Mouse (Mus musculus): ENCODE data around the gene Casq2. TPM values are rescaled to one million over a fixed set of nuclear protein-coding genes. Genes with fewer than 3 reads are reported as not detected.

Gene Casq2
- polyA plus RNA-seq, 1 experiment from 2014 or later, result 0.41 TPM

DNA sequence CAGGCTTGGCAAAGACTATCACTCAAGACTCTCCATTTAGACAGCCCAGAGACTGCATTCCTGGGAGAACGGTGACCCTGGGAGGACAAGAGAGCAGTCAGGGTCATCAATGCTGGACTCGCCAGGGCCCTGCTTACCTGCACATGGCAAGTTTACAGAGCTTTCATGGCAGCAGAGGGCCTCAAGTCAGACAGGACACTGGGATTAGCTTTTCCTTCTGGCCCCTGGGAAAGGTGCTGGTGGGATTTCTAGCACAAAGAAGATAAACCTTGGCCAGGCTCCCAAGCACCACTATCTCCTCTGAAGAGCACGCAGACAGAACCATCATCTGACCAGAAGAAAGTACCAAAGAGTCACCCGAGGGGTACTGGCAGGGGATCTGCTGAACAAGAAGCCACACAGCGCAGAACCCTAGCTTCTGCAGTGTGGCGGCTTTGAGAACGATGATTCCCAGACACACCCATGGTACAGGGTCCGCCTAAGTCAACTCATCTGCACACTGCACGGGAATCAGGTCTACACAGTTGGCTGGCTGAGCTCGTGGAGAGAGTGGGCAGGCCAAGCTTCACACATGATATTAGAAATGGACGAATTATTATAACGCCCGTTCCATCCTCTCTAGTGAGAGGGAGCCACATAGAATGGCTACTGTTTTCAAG lies 1.3 kb upstream of the Casq2 start:
- H3K9me3 ChIP-seq, result no peaks in the 10 kb centered on the region
- H3K27ac ChIP-seq, result no peak overlapping the region
- peaks cover 33% of the 10 kb centered on the region for H3K27me3 ChIP-seq
- H3K4me3 ChIP-seq (replicated peaks), result no peak overlapping the region
- 63% methylated on average over 13 of the region's 13 CpGs for WGBS
- no peak overlapping the region for H3K4me2 ChIP-seq
- no peak for ATAC-seq (ENCODE audit: low FRiP score)
- no peak overlapping the region for H3K9ac ChIP-seq
- peaks cover 4% of the 10 kb centered on the region for H3K4me1 ChIP-seq
- no peaks in the 10 kb centered on the region for H3K36me3 ChIP-seq (replicated peaks)

DNA sequence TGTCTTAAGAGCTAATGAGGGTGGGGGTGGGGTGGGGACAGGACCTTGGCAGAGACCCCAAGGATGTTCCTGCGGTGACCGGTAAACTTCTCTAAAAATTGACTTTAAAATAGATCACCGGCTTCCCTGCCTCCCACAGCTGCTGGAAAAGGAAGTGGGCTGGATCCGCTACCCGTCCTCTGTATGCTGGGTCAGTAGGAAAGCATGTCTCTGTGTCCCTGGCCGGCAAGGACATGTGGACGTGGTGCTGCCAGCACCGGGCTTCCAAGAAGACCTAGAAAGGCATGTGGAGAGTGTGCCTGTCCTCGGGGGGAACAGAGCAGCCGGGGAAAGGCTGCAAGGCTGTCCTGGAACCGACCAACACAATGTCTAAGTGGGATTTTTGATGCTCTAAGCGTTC lies 496 bp upstream of the Casq2 start:
- Histone ChIP-seq H3K4me3 (replicated peaks) (no peak overlapping the region), H3K4me1 (peaks cover 4% of the 10 kb centered on the region), H3K4me2 (no peak overlapping the region), H3K27me3 (peaks cover 33% of the 10 kb centered on the region), H3K27ac (no peak overlapping the region), H3K36me3 (replicated peaks) (no peaks in the 10 kb centered on the region), H3K9me3 (no peaks in the 10 kb centered on the region), H3K9ac (no peak overlapping the region)
- WGBS, result 39% methylated on average over 12 of the region's 12 CpGs
- ATAC-seq (ENCODE audit: low FRiP score), result no peak

DNA sequence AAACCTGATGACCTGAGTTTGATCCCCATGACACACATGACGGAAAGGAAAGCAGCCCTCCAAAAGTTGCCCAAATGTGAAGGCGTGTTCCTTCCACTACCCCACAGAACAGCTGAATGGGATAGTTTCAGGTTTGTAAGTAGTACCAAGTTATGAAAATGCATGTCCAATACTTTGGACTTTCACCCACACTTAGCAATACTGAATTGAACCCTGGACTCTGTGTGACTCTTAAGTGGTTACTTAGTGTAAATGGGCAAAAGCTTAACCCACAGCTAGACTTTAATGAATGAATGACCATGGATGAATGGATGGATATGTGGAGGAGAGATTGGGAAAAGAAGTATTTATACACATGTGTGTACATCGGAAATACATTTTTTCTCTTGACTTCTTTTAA lies 8.6 kb downstream of the Casq2 start:
- Histone ChIP-seq H3K27ac (no peak overlapping the region), H3K4me2 (no peak overlapping the region), H3K9ac (no peak overlapping the region), H3K27me3 (peaks cover 3% of the 10 kb centered on the region; the same call in 1 of the 2 replicates), H3K4me3 (replicated peaks) (no peak overlapping the region), H3K4me1 (no peaks in the 10 kb centered on the region), H3K36me3 (replicated peaks) (no peaks in the 10 kb centered on the region), H3K9me3 (no peaks in the 10 kb centered on the region)
- 87% methylated on average over 3 of the region's 3 CpGs for WGBS
- ATAC-seq (ENCODE audit: low FRiP score), result no peak

DNA sequence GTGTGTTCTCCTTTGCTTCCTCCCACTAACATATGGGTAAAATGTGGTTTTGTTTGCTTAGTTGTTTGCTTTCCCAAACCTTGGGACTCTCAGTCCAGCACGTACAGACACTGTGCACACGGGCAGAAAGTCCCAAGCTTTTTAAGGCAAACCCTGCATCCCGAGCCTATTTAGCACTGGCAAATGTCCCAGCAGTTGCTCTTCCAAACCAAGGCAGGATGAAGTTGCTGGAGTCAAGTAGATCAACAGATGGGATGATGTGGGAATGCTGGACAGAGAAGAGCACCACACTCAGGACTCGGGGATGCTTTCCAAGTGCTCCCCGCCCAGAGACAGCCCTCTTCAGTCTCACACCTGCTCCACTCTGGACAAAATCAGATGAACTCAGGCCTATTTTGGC lies 9.2 kb downstream of the Casq2 start:
- Histone ChIP-seq H3K27me3 (peaks cover 4% of the 10 kb centered on the region; the same call in 1 of the 2 replicates), H3K36me3 (replicated peaks) (no peaks in the 10 kb centered on the region), H3K4me1 (no peaks in the 10 kb centered on the region), H3K9me3 (no peaks in the 10 kb centered on the region), H3K4me3 (replicated peaks) (no peak overlapping the region), H3K4me2 (no peak overlapping the region), H3K27ac (no peak overlapping the region), H3K9ac (no peak overlapping the region)
- no peak for ATAC-seq (ENCODE audit: low FRiP score)
- 84% methylated on average over 5 of the region's 5 CpGs for WGBS

DNA sequence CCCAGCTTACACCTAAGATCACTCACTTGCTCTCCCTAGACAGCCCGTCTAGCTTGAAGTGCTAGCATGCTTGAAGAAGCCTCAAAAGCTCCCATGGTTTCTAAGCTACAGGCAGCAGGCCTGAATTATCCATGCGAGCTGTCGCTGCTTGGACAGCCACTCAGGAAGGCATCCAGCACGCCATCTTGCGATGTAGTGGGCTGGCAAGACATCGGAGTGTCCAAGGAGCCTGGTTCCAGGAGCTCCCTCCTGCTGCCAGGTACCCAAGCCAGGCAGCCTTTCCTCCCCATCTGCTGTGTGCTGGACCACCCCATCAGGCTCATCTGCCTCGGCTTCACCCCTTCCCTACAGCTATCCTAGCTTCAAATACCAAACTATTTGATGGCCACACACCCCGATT lies 10.2 kb downstream of the Casq2 start:
- H3K27ac ChIP-seq, result no peak overlapping the region
- H3K36me3 ChIP-seq (replicated peaks), result no peaks in the 10 kb centered on the region
- no peak overlapping the region for H3K4me3 ChIP-seq (replicated peaks)
- no peak overlapping the region for H3K9ac ChIP-seq
- no peaks in the 10 kb centered on the region for H3K4me1 ChIP-seq
- H3K9me3 ChIP-seq, result no peaks in the 10 kb centered on the region
- peaks cover 4% of the 10 kb centered on the region; the same call in 1 of the 2 replicates for H3K27me3 ChIP-seq
- 92% methylated on average over 8 of the region's 8 CpGs for WGBS
- no peak overlapping the region for H3K4me2 ChIP-seq
- ATAC-seq (ENCODE audit: low FRiP score), result no peak

DNA sequence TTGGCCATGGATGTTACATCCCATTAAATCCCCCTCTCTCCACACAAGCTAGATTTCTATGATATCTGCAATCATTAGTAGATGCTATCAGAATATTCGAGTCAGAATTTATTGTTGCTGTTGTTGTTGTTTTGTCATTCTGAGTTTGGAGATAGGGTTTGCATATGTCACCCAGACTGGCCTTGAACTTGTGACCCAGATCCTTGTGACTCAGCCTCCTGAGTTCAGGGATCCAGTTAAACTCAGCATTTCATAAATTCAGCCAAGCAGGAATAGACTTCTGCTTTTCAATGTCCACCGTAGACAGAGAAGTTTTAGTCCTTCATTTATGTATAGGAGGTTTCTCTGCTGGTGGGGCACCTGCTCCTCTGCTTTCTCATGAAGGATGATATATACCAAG lies 10.8 kb downstream of the Casq2 start:
- no peak overlapping the region for H3K4me2 ChIP-seq
- ATAC-seq (ENCODE audit: low FRiP score), result no peak
- WGBS, result 93% methylated on average over 2 of the region's 2 CpGs
- H3K9ac ChIP-seq, result no peak overlapping the region
- no peak overlapping the region for H3K4me3 ChIP-seq (replicated peaks)
- no peaks in the 10 kb centered on the region for H3K36me3 ChIP-seq (replicated peaks)
- H3K27ac ChIP-seq, result no peak overlapping the region
- H3K4me1 ChIP-seq, result no peaks in the 10 kb centered on the region
- H3K27me3 ChIP-seq, result peaks cover 4% of the 10 kb centered on the region; the same call in 1 of the 2 replicates
- no peaks in the 10 kb centered on the region for H3K9me3 ChIP-seq

DNA sequence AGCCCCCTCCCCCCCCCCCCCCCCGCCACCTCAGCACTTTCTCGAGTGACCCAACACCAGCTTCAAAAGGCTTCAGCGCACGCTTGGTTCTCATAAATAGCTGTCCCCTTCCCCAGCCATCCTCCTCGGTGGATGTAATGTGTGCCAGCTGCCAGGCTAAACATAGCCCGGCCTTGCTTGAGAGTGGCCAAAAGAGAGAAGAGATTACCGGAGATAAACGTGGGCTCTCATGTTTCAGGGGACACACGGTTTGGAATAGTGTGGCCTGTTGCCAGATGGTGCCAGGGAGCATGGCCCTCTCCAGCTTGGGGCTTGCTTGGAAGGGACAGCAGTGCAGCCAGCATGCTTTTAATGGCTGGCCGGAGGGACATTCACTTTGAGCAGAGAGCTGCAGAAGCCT lies 13.0 kb downstream of the Casq2 start:
- Histone ChIP-seq H3K9me3 (no peaks in the 10 kb centered on the region), H3K27ac (no peak overlapping the region), H3K4me1 (no peaks in the 10 kb centered on the region), H3K4me3 (replicated peaks) (no peak overlapping the region), H3K9ac (no peak overlapping the region), H3K36me3 (replicated peaks) (no peaks in the 10 kb centered on the region), H3K4me2 (no peak overlapping the region), H3K27me3 (peaks cover 4% of the 10 kb centered on the region; the same call in 1 of the 2 replicates)
- ATAC-seq (ENCODE audit: low FRiP score), result no peak
- WGBS, result 79% methylated on average over 9 of the region's 10 CpGs

DNA sequence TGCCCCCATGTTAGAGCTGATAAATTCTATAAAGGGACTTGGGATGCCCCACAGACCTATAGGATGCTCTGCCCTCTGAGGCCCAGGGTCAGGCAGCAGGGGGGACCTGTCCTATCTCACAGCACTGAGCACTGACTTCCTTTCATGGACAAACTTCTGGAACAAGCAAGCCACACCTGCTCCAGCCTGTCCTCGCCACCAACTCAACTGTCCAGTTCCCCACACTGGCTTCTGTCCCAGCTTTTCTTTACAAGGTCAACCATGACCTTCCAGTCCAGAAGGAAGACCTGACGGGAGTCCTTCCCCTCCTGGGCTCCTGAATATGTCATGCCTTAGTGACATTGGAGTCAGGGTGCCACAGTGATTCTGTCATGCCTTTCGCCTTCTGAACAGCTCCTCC lies 13.6 kb downstream of the Casq2 start:
- WGBS, result 92% methylated on average over 3 of the region's 3 CpGs
- Histone ChIP-seq H3K27ac (no peak overlapping the region), H3K4me2 (no peak overlapping the region), H3K9ac (no peak overlapping the region), H3K36me3 (replicated peaks) (no peaks in the 10 kb centered on the region), H3K4me3 (replicated peaks) (no peak overlapping the region), H3K27me3 (peaks cover 4% of the 10 kb centered on the region; the same call in 1 of the 2 replicates), H3K4me1 (no peaks in the 10 kb centered on the region), H3K9me3 (no peaks in the 10 kb centered on the region)
- ATAC-seq (ENCODE audit: low FRiP score), result no peak

DNA sequence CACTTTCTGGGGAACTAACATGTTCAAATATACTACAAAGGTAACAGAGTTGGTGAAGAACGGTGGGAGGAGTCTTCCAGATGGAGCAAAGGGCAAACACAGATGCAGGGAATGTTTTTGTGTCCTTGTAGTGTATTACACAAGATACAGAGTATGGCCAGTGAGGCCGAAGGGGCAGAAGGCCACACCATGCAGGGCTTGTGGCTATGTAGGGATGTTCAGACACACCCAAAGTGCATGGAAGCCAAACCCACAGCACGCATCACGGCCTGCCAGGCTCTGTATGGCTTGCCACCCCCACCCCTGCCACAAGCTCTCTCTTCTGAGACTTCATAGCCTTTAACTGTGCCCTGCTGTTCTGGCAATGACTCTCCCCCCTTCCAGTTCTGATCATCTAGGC lies 15.2 kb downstream of the Casq2 start:
- Histone ChIP-seq H3K36me3 (replicated peaks) (no peaks in the 10 kb centered on the region), H3K4me3 (replicated peaks) (no peak overlapping the region), H3K9ac (no peak overlapping the region), H3K27me3 (peaks cover 4% of the 10 kb centered on the region; the same call in 1 of the 2 replicates), H3K4me1 (no peaks in the 10 kb centered on the region), H3K4me2 (no peak overlapping the region), H3K9me3 (no peaks in the 10 kb centered on the region), H3K27ac (no peak overlapping the region)
- ATAC-seq (ENCODE audit: low FRiP score), result no peak
- WGBS, result 91% methylated on average over 4 of the region's 4 CpGs

DNA sequence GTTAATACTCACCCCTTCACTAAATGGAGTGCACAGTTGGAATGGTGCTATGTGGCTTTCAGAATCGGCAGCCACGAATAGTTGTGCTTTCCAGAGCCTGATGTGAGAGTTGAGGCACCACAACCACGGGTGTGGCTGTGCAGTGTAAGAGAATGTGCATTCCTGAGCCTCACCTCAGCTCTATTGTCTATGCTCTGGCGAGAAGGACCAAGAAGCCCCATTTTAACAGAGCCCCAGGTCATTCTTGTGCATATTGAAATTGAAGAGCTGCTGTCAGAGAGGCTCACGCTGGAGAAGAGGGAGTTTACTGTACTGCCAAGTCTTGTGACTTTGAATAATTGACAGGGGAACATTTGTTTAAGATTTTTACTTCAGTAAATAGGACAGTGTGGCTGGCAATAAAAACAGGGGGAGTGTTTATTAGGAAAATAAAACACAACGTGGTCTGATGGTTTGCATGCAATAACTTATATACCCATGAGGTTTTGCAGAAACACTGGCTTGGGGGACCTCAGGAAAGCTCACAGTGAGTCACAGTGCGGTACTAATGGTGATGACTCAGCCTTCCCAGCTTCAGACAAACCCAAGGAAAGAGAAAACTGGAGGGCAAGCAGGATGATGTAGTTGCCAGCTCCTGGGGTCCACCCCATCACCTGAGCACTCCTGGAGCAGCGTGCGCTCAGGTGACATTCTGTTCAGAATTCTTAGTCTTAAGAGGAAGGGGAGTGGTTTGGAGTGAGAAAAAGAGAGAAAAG lies 17.8 kb downstream of the Casq2 start:
- no peak for ATAC-seq (ENCODE audit: low FRiP score)
- H3K27ac ChIP-seq, result no peak overlapping the region
- H3K36me3 ChIP-seq (replicated peaks), result no peaks in the 10 kb centered on the region
- no peak overlapping the region for H3K4me2 ChIP-seq
- H3K9me3 ChIP-seq, result no peaks in the 10 kb centered on the region
- no peak overlapping the region for H3K4me3 ChIP-seq (replicated peaks)
- WGBS, result 79% methylated on average over 9 of the region's 9 CpGs
- no peak overlapping the region for H3K9ac ChIP-seq
- peaks cover 4% of the 10 kb centered on the region; the same call in 1 of the 2 replicates for H3K27me3 ChIP-seq
- H3K4me1 ChIP-seq, result no peaks in the 10 kb centered on the region

DNA sequence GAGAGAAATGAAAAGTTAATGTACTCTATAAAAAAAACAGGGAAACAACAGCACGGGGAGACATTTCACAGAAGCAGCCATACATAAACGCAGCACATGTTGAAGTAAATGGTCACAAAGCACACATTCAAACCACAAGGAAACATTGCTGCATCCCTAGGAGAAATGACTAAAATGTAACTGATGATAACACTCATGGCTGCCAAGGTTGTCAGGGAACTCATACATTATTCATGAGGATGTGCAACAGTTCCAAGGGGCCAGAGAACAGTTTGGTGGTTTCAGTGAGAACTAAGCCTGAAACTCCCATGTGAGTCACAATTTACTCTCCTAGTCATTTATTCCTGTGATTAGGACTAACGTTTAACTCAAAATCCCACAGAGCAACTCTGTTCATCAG lies 22.0 kb downstream of the Casq2 start:
- H3K36me3 ChIP-seq (replicated peaks), result no peaks in the 10 kb centered on the region
- no peak overlapping the region for H3K4me2 ChIP-seq
- no peak for ATAC-seq (ENCODE audit: low FRiP score)
- H3K9ac ChIP-seq, result no peak overlapping the region
- H3K4me1 ChIP-seq, result no peaks in the 10 kb centered on the region
- no peak overlapping the region for H3K27ac ChIP-seq
- WGBS, result 90% methylated on average over 3 of the region's 3 CpGs
- no peak overlapping the region for H3K4me3 ChIP-seq (replicated peaks)
- H3K27me3 ChIP-seq, result no peaks in the 10 kb centered on the region
- no peaks in the 10 kb centered on the region for H3K9me3 ChIP-seq

DNA sequence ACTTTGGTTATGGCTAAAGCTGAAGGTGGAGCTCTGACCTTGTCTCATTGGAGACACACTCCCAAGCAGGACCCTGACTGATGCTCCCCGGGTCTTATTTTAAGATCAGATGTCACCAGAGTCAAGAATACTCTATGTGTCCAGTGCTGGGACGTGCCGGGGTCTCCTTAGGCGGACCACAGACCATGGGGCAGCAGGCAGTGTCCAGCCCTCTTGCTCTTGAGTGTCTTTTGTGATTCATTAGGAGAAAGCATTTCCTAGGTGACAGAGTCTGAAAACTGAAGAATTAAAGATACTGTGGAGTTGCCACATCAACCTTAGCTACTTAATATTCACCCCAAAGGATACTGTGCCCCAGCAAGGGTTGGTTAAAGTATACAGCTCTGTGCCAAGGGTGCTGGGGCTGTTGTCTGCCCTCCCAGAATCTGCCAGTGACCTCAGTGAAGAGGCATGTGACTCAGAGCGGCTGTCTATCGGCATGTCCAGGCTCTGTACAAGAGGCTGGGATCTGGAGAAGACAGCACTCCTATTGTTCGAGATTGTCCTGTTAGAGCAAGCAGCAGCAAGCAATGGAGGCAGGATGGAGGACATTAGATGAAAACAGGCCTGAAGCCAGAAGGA lies 25.9 kb downstream of the Casq2 start:
- Histone ChIP-seq H3K4me3 (replicated peaks) (no peak overlapping the region), H3K36me3 (replicated peaks) (no peaks in the 10 kb centered on the region), H3K9ac (no peak overlapping the region), H3K9me3 (no peaks in the 10 kb centered on the region), H3K4me2 (no peak overlapping the region), H3K27me3 (no peaks in the 10 kb centered on the region), H3K27ac (no peak overlapping the region), H3K4me1 (no peaks in the 10 kb centered on the region)
- no peak for ATAC-seq (ENCODE audit: low FRiP score)
- 82% methylated on average over 7 of the region's 7 CpGs for WGBS

Measured in forebrain, embryonic 12.5 days (tissue).